Mouse (Mus musculus): Measurements from ENCODE around the gene Rab4a.

DNA sequence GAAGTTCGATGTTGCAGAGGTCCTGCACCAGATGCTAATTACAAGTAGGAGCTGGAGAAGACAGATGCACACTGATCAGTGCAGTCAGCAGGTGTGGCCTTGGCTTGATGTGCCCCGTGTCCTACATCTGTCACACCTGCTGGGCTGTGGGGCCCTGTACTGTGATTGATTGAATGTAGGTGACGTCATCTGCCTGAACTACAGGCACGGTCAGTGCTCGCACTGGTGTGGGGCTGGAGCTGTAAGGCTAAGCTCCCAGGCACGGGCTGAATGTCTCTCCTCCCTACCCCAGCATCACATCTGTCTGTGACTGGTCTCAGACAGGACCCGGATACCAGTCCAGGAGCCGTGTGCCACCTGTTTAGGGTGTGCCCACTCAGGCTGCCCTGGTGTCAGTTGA, 24.5 kb upstream of the Rab4a start:
- TF ChIP-seq CTCF (IDR thresholded peaks at IDR 0.05; ENCODE audit: control insufficient read depth, insufficient read depth, insufficient read length) = no peak
- TF ChIP-seq USF1 (IDR thresholded peaks at IDR 0.05; ENCODE audit: low read depth) = no peak
- no peak for TF ChIP-seq MYOG (IDR thresholded peaks at IDR 0.05; ENCODE audit: control insufficient read depth, extremely low read depth, insufficient read length)
- no peak for TF ChIP-seq MAX (IDR thresholded peaks at IDR 0.05)
- TF ChIP-seq MYOD1 (IDR thresholded peaks at IDR 0.05; ENCODE audit: control insufficient read depth, insufficient read length, low read depth) = no peak
- TF ChIP-seq FOSL1 (IDR thresholded peaks at IDR 0.05; ENCODE audit: insufficient read depth, low read length, poor library complexity, severe bottlenecking) = no peak

Measured in C2C12 (cell line).